Mouse (Mus musculus) midbrain, embryonic 16.5 days (tissue): ENCODE measurements around the gene Elavl3. TPM values are rescaled to one million over a fixed set of nuclear protein-coding genes. Genes with fewer than 3 reads are reported as not detected.
A peak's percentile ranks its signal among the peaks of the same experiment; 100 is the strongest.
"Not testable (repeated sequence)": the region's sequence is repeated elsewhere in the genome, so short reads cannot be mapped to it uniquely, and the experiment has no call there.

Source experiments
- ATAC-seq: fragments of 200-750 bp; cut with Nextera tagmentation; 2 replicates; pipeline ENCODE4 v1.8.0; 2017; ENCODE audit warnings: moderate TSS enrichment
- H3K27ac ChIP-seq: fragments of 300-500 bp; sonication (generic); 2 replicates; pipeline ENCODE4 v1.5.1; 2014; ENCODE audit warnings: mild to moderate bottlenecking, low read length, mixed read lengths
- H3K27me3 ChIP-seq: fragments of 300-500 bp; sonication (generic); 2 replicates; pipeline ENCODE4 v1.6.1; 2014; ENCODE audit warnings: low read depth, low read length, mixed read lengths; ENCODE audit not compliant: control insufficient read depth, insufficient read depth
- H3K36me3 ChIP-seq: fragments of 300-500 bp; sonication (generic); 2 replicates; pipeline ENCODE4 v1.6.1; 2014; ENCODE audit warnings: mild to moderate bottlenecking, low read length, moderate library complexity, mixed read lengths; ENCODE audit not compliant: control insufficient read depth, insufficient read depth
- H3K4me1 ChIP-seq: fragments of 300-500 bp; sonication (generic); 2 replicates; pipeline ENCODE4 v1.6.1; 2014; ENCODE audit warnings: mild to moderate bottlenecking, low read length, mixed read lengths; ENCODE audit not compliant: control insufficient read depth, insufficient read depth
- H3K4me2 ChIP-seq: fragments of 300-500 bp; sonication (generic); 2 replicates; pipeline ENCODE4 v1.6.1; 2014; ENCODE audit warnings: mild to moderate bottlenecking, low read length, mixed read lengths
- H3K4me3 ChIP-seq: fragments of 300-500 bp; sonication (generic); 2 replicates; pipeline ENCODE4 v1.5.1; 2014; ENCODE audit warnings: low read depth, mild to moderate bottlenecking, low read length, moderate library complexity, mixed read lengths
- H3K9ac ChIP-seq: fragments of 300-500 bp; sonication (generic); 2 replicates; pipeline ENCODE4 v1.6.1; 2014; ENCODE audit warnings: low read depth, low read length, mixed read lengths
- H3K9me3 ChIP-seq: fragments of 300-500 bp; sonication (generic); replicated peaks from 2 replicates; pipeline ENCODE4 v1.6.1; 2014; ENCODE audit warnings: mild to moderate bottlenecking, low read length, mixed read lengths; ENCODE audit not compliant: control insufficient read depth, poor library complexity, severe bottlenecking
- WGBS: fragments of 180-500 bp; shearing (Covaris S2); extraction: QIAGEN DNeasy Blood & Tissue Kit; methylation state at CpG from one replicate; pipeline ENCODE4 v1.1.7; 2014; 5-methylcytosine and 5-hydroxymethylcytosine counted together
- polyA plus RNA-seq: library from polyadenylated mRNA; unstranded; fragments of >200 nt; fragmentation: Nextera tagmentation; extraction: Ambion mirVana; gene quantifications from 2 replicates; pipeline ENCODE4 v1.2.1, GENCODE M21; 2015

Gene Elavl3
- polyA plus RNA-seq, 1 experiment from 2014 or later, result 91.6 TPM

- peak; percentile 99 for ATAC-seq
- H3K9me3 ChIP-seq, result no peaks in the 10 kb centered on the region
- H3K27me3 ChIP-seq, result no peaks in the 10 kb centered on the region
- H3K4me1 ChIP-seq, result peaks cover 16% of the 10 kb centered on the region
- WGBS, result under 1% methylated on average over 48 of the region's 48 CpGs
- peak within 1 kb of the TSS; percentile 81 for H3K27ac ChIP-seq
- peak within 1 kb of the TSS; percentile 79 for H3K9ac ChIP-seq
- peak within 1 kb of the TSS; percentile 74 for H3K4me2 ChIP-seq
- peak within 1 kb of the TSS; percentile 83 for H3K4me3 ChIP-seq
- H3K36me3 ChIP-seq, result no peaks in the 10 kb centered on the region
Observed at GRCm38 (mm10) chr9:22085022-22085834, 33.4 kb upstream of the Elavl3 start, which contains the start of gene Ecsit. Gene Ecsit (minus strand): TSS chr9:22085438.

GRCm38 (mm10) chr9:22084667-22085021 lies 32.8 kb upstream of the Elavl3 start:
- Histone ChIP-seq H3K4me2 (peak overlapping the region; percentile 74), H3K27me3 (no peaks in the 10 kb centered on the region), H3K9ac (peak overlapping the region; percentile 79), H3K9me3 (no peaks in the 10 kb centered on the region), H3K36me3 (no peaks in the 10 kb centered on the region), H3K4me3 (peak overlapping the region; percentile 83), H3K27ac (peak overlapping the region; percentile 81), H3K4me1 (peaks cover 16% of the 10 kb centered on the region)
- 37% methylated on average over 4 of the region's 4 CpGs for WGBS
- no peak for ATAC-seq

DNA sequence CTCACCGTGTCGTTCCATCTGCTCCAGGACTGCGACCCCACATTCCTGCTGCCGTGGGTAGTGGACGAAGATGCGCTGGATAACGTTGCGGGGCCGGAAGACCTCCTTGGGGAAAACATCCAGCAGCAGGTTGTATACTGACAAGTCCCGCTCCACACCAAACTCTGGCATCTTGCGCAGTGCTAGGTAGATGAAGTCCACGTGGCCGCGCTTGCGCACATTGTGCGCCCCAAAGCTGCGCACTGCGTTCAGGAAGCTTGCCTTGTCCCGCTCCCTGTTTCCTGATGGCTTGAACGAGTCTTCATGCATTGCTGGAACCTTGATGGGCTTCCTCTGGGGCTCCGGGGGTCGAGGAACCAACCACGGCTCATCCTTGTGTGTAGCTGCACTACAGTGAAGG lies 24.4 kb upstream of the Elavl3 start:
- Histone ChIP-seq H3K27ac (no peak overlapping the region), H3K4me2 (no peak overlapping the region), H3K9ac (no peak overlapping the region), H3K4me3 (no peak overlapping the region), H3K4me1 (no peaks in the 10 kb centered on the region), H3K27me3 (no peaks in the 10 kb centered on the region), H3K36me3 (peaks cover 7% of the 10 kb centered on the region), H3K9me3 (no peaks in the 10 kb centered on the region)
- WGBS, result 96% methylated on average over 23 of the region's 23 CpGs
- no peak for ATAC-seq

DNA sequence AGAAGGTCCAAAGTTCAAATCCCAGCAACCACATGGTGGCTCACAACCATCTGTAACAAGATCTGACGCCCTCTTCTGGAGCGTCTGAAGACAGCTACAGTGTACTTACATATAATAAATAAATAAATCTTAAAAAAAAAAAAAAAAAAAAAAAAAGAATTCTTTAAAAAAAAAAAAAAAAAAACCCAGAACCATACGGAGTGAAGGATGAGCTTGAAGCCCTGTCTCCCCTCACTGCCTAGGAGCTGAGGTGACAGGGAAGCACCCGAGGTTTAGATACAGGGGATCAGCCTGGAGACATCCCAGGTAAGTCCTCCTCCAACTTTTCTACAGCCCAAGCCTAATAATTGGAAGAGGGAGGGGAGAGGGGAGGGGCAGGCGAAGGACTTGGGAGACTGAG lies 24.0 kb upstream of the Elavl3 start:
- WGBS, result 76% methylated on average over 5 of the region's 5 CpGs
- not testable (repeated sequence) for H3K4me2 ChIP-seq, H3K27me3 ChIP-seq, H3K9me3 ChIP-seq, ATAC-seq, H3K36me3 ChIP-seq, H3K4me3 ChIP-seq, H3K4me1 ChIP-seq, H3K27ac ChIP-seq, H3K9ac ChIP-seq

GRCm38 (mm10) chr9:22072276-22072675 lies 20.5 kb upstream of the Elavl3 start:
- no peaks in the 10 kb centered on the region for H3K27me3 ChIP-seq
- H3K9ac ChIP-seq, result no peak overlapping the region
- H3K4me3 ChIP-seq, result no peak overlapping the region
- H3K36me3 ChIP-seq, result peaks cover 10% of the 10 kb centered on the region; the same call in 1 of the 2 replicates
- 94% methylated on average over 4 of the region's 4 CpGs for WGBS
- no peak for ATAC-seq
- no peak overlapping the region for H3K27ac ChIP-seq
- H3K4me1 ChIP-seq, result peaks cover 12% of the 10 kb centered on the region
- H3K4me2 ChIP-seq, result no peak overlapping the region
- no peaks in the 10 kb centered on the region for H3K9me3 ChIP-seq

GRCm38 (mm10) chr9:22070791-22071573 lies 19.2 kb upstream of the Elavl3 start, which contains the start of the genes Gm49318 and Zfp653:
Gene Gm49318 (minus strand): TSS chr9:22071259.
Gene Zfp653 (minus strand): TSS chr9:22071376.
- Histone ChIP-seq H3K4me1 (peaks cover 12% of the 10 kb centered on the region), H3K9ac (peak within 1 kb of the TSS; percentile 94), H3K4me2 (peak within 1 kb of the TSS; percentile 69), H3K27ac (peak within 1 kb of the TSS; percentile 98), H3K27me3 (no peaks in the 10 kb centered on the region), H3K36me3 (peaks cover 5% of the 10 kb centered on the region; the same call in 1 of the 2 replicates), H3K9me3 (no peaks in the 10 kb centered on the region), H3K4me3 (peak within 1 kb of the TSS; percentile 71)
- peak; percentile 99 for ATAC-seq
- WGBS, result under 1% methylated on average over 72 of the region's 87 CpGs

DNA sequence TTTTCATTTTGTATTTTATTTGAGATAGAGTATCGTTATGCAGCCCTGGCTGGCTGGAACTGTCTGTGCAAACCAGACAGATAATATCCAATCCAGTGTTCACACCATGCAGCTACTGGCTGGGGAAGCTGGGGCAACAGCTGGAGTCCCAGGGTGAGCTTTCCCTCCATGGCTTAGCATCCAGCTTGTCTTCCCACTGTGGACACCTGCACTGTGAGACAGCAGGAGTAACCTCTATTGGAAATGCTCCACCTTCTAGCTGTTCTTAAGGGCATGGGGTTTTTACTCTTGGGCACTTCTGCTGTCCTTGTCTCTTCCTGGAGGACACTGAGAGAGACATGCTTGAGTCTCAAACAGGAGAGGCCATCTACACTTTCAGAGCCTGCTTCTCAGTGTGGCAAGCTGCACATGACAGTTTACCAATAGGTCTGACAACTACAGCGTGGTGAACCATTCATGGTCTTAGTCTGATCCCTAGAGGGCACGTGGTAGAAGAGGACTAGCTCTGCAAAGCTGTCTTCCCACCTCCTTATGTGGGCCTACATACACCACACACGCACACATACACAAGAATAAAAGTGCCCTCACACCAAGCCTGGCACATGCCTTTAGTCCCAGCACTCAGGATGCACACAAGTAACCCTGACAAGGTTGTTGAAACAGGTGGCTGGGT lies 18.2 kb upstream of the Elavl3 start:
- peak; percentile 27 for ATAC-seq
- 61% methylated on average over 4 of the region's 4 CpGs for WGBS
- peaks cover 13% of the 10 kb centered on the region for H3K36me3 ChIP-seq

DNA sequence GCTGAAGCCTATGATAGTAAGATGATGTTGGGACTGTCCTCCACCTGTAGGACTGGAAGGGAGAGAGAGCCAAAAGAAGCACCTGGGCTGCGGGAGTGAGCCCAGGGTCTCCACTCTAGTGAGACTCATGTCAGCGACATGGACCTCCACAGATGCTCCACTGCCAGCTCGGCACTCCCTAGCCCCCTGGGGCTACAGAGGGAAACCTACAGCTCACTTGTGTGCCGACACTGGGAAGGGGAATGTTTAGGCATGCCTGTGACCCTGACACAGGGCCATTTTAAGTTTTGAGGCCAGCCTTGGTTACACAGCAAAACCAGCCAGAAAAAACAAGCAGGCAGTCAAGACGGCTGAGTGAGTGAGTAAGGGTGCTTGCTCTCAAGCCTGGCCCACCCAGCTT lies 15.4 kb upstream of the Elavl3 start:
- Histone ChIP-seq H3K27me3 (no peaks in the 10 kb centered on the region), H3K4me2 (no peak overlapping the region), H3K4me3 (no peak overlapping the region), H3K9me3 (no peaks in the 10 kb centered on the region), H3K4me1 (peaks cover 12% of the 10 kb centered on the region), H3K9ac (no peak overlapping the region), H3K27ac (no peak overlapping the region), H3K36me3 (peaks cover 31% of the 10 kb centered on the region)
- ATAC-seq, result no peak
- 88% methylated on average over 5 of the region's 5 CpGs for WGBS

More for the DNA sequence above, 18.2 kb upstream of the Elavl3 start:
- Histone ChIP-seq H3K4me3 (peak overlapping the region; percentile 71), H3K4me1 (peaks cover 12% of the 10 kb centered on the region), H3K9ac (peak overlapping the region; percentile 57), H3K9me3 (no peaks in the 10 kb centered on the region), H3K27ac (peak overlapping the region; percentile 98), H3K4me2 (peak overlapping the region; percentile 69), H3K27me3 (no peaks in the 10 kb centered on the region)
